ENCODE assay signal across 11 mouse cellular contexts in the genomic region with DNA sequence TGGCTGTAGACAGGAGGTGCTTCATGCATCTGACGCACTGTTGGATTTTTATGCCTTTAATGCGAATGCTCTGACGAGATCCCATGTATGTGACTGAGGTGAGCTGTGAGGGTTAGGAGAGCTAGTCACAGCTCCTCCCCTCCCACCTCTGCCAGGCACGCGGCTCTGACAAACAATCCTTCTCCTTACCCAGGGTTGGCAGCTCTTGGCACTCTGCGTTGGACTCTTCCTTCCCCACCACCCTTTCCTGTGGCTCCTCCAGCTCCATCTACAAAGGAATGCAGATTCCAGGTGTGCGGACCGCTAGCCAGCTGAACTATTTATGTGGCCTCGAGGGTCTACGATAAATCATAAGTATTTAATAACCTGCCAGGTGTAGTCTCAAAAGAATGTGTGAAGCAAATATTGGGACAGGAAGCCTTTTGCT. TPM values are rescaled to one million over a fixed set of nuclear protein-coding genes. Genes with fewer than 3 reads are reported as not detected.
DNase-seq lines count a peak whose midpoint lies in the region; ATAC-seq and TF ChIP-seq lines count a peak whose summit lies in the region.
"Had no signal": no experiment of that assay in that cellular context is flagged by ENCODE, and none has a peak within 500 bp of the region (broad histone marks: within the 10 kb centered on the region; RNA-seq: fewer than 3 reads in every experiment).

No protein-coding gene starts in this region.

- H3K4me3 ChIP-seq in hindbrain, embryonic 13.5 days = 0 out of 2 replicates have a peak overlapping the region, but pooled peaks have one; percentile 8
- H3K4me3 ChIP-seq in hindbrain, embryonic 10.5 days = no peak overlapping the region
- H3K4me3 ChIP-seq in forebrain, postnatal 0 days (ENCODE audit: low read depth, low read length) = 0 out of 2 replicates have a peak overlapping the region, but pooled peaks have one; percentile 4
- H3K4me3 ChIP-seq in midbrain, embryonic 15.5 days = peak overlapping the region; percentile 13; the same call in 1 of the 2 replicates

- TF ChIP-seq CTCF in brain, embryonic 14.5 days (IDR thresholded peaks at IDR 0.05; ENCODE audit: borderline replicate concordance, extremely low read depth, insufficient read depth, insufficient read length) = no peak
- no peak for TF ChIP-seq CTCF in forebrain, postnatal 0 days (IDR thresholded peaks at IDR 0.05; ENCODE audit: low read depth)

- peaks cover 8% of the 10 kb centered on the region; the same call in 1 of the 2 replicates for H3K4me1 ChIP-seq in hindbrain, embryonic 13.5 days (replicated peaks)
- peaks cover 9% of the 10 kb centered on the region; the same call in 1 of the 2 replicates for H3K4me1 ChIP-seq in hindbrain, embryonic 10.5 days (replicated peaks)
- no peaks in the 10 kb centered on the region for H3K4me1 ChIP-seq in forebrain, postnatal 0 days (ENCODE audit: insufficient read depth)
- peaks cover 12% of the 10 kb centered on the region; the same call in 1 of the 2 replicates for H3K4me1 ChIP-seq in midbrain, embryonic 15.5 days

- H3K27ac ChIP-seq in hindbrain, embryonic 13.5 days = peak overlapping the region; percentile 37
- H3K27ac ChIP-seq in hindbrain, embryonic 10.5 days = no peak overlapping the region
- H3K27ac ChIP-seq in forebrain, postnatal 0 days (ENCODE audit: low read depth, low read length) = peak overlapping the region; percentile 9; the same call in 1 of the 2 replicates
- peak overlapping the region; percentile 73 for H3K27ac ChIP-seq in midbrain, embryonic 15.5 days

- peak; percentile 63 for ATAC-seq in hindbrain, embryonic 13.5 days (ENCODE audit: low FRiP score)
- peak; percentile 87; the same call in 1 of the 2 replicates for ATAC-seq in forebrain, postnatal 0 days
- peak; percentile 85 for ATAC-seq in midbrain, embryonic 15.5 days (replicated peaks)
- ATAC-seq: Patski had no signal

- no peak for DNase-seq in hindbrain, embryonic 10.5 days (ENCODE audit: low spot score)
- DNase-seq in brain, embryonic 14.5 days (ENCODE audit: low read depth) = peak; percentile 63
- DNase-seq in forebrain, postnatal 0 days = peak; percentile 57
- DNase-seq in gastrocnemius, postnatal 36 days = no peak
- DNase-seq in yolk sac, embryonic 10.5 days (ENCODE audit: low spot score) = no peak
- no peak for DNase-seq in layer of hippocampus, postnatal 14 days (ENCODE audit: low spot score in 2 of 2)
- DNase-seq: cerebellum, postnatal 14 days; spleen, adult 18-20 months had no signal

- TF ChIP-seq POLR2A in brain, embryonic 14.5 days (IDR thresholded peaks at IDR 0.05; ENCODE audit: borderline replicate concordance, extremely low read depth, insufficient read depth, insufficient read length, poor library complexity, severe bottlenecking) = no peak

- H3K36me3 ChIP-seq in hindbrain, embryonic 13.5 days = peaks cover 5% of the 10 kb centered on the region; the same call in 1 of the 2 replicates
- H3K36me3 ChIP-seq in hindbrain, embryonic 10.5 days = peaks cover 9% of the 10 kb centered on the region; the same call in 1 of the 2 replicates
- H3K36me3 ChIP-seq in forebrain, postnatal 0 days (ENCODE audit: insufficient read depth) = no peaks in the 10 kb centered on the region
- no peaks in the 10 kb centered on the region for H3K36me3 ChIP-seq in midbrain, embryonic 15.5 days (replicated peaks)

- H3K9ac ChIP-seq in hindbrain, embryonic 13.5 days = peak overlapping the region; percentile 53
- peak overlapping the region; percentile 19 for H3K9ac ChIP-seq in forebrain, postnatal 0 days
- H3K9ac ChIP-seq in midbrain, embryonic 15.5 days = peak overlapping the region; percentile 1; the same call in 1 of the 2 replicates

- 49% methylated on average over 10 of the region's 10 CpGs for WGBS in hindbrain, embryonic 13.5 days
- 54% methylated on average over 10 of the region's 10 CpGs for WGBS in hindbrain, embryonic 10.5 days
- 27% methylated on average over 10 of the region's 10 CpGs for WGBS in forebrain, postnatal 0 days
- 29% methylated on average over 10 of the region's 10 CpGs for WGBS in midbrain, embryonic 15.5 days

- no peaks in the 10 kb centered on the region for H3K27me3 ChIP-seq in hindbrain, embryonic 13.5 days
- H3K27me3 ChIP-seq in hindbrain, embryonic 10.5 days (ENCODE audit: insufficient read depth, poor library complexity, severe bottlenecking) = no peaks in the 10 kb centered on the region
- no peaks in the 10 kb centered on the region for H3K27me3 ChIP-seq in forebrain, postnatal 0 days (ENCODE audit: insufficient read depth, low read length)
- H3K27me3 ChIP-seq in midbrain, embryonic 15.5 days (replicated peaks) = no peaks in the 10 kb centered on the region
- H3K27me3 ChIP-seq: Patski had no signal

- intact Hi-C loops in gastrocnemius, postnatal 36 days (cut with DNase I) = no loop called here

- H3K4me2 ChIP-seq in hindbrain, embryonic 13.5 days = peak overlapping the region; percentile 34
- peak overlapping the region; percentile 33 for H3K4me2 ChIP-seq in forebrain, postnatal 0 days (ENCODE audit: low read depth)
- peak overlapping the region; percentile 44 for H3K4me2 ChIP-seq in midbrain, embryonic 15.5 days

- H3K9me3 ChIP-seq in hindbrain, embryonic 13.5 days = no peaks in the 10 kb centered on the region
- no peaks in the 10 kb centered on the region for H3K9me3 ChIP-seq in hindbrain, embryonic 10.5 days
- no peaks in the 10 kb centered on the region for H3K9me3 ChIP-seq in forebrain, postnatal 0 days (ENCODE audit: low read length)
- H3K9me3 ChIP-seq in midbrain, embryonic 15.5 days = no peaks in the 10 kb centered on the region

RNA-seq across cellular contexts. Expression of gene Dync2li1, which starts 30.3 kb away (rescaled TPM):
- 33.2 and 36.9 TPM in 2 replicates for polyA plus RNA-seq in hindbrain, embryonic 13.5 days (2015; fragmentation: Nextera tagmentation; extraction: Ambion mirVana)
- polyA plus RNA-seq in hindbrain, embryonic 10.5 days (2016; fragmentation: Nextera tagmentation; extraction: Ambion mirVana) = 29.4 and 30.0 TPM in 2 replicates
- 18.0 and 23.0 TPM in 2 replicates for polyA plus RNA-seq in brain, embryonic 14.5 days (2012; rRNA removed)
- 14.0 and 19.1 TPM in 2 replicates for total RNA-seq in forebrain, postnatal 0 days (2014; rRNA removed)
- polyA plus RNA-seq in forebrain, postnatal 0 days (2015; fragmentation: Nextera tagmentation; extraction: Ambion mirVana) = 38.9 and 42.1 TPM in 2 replicates
- polyA plus RNA-seq in midbrain, embryonic 15.5 days (2015; fragmentation: Nextera tagmentation; extraction: Ambion mirVana) = 33.5 and 35.4 TPM in 2 replicates
- 1 to 10 TPM; 2.6 to 3.3 TPM for total RNA-seq in gastrocnemius, postnatal 36 days (2021)
- 10 to 100 TPM; 21.7 to 23.5 TPM for total RNA-seq in layer of hippocampus, postnatal 14 days (2021)

Comparison
In these comparisons a context has a peak if more than half of its experiments do, and no peak if none do; other contexts are left out.
1. H3K9ac ChIP-seq: peak in every context shown above with its lines; median percentile 53 in hindbrain, embryonic 13.5 days; 19 in forebrain, postnatal 0 days; 1 in midbrain, embryonic 15.5 days.
2. DNase-seq: peak in brain, embryonic 14.5 days (single experiment) and forebrain, postnatal 0 days (single experiment); none in hindbrain, embryonic 10.5 days (single experiment), gastrocnemius, postnatal 36 days (0 of 2), yolk sac, embryonic 10.5 days (single experiment) and layer of hippocampus, postnatal 14 days (0 of 2).
3. Peak in every context shown above with its lines, with median percentiles within 50 percentile points of each other: ATAC-seq and H3K4me2 ChIP-seq.